Mouse (Mus musculus): ENCODE measurements around the gene Ptprcap.

The Ptprcap gene

DNA sequence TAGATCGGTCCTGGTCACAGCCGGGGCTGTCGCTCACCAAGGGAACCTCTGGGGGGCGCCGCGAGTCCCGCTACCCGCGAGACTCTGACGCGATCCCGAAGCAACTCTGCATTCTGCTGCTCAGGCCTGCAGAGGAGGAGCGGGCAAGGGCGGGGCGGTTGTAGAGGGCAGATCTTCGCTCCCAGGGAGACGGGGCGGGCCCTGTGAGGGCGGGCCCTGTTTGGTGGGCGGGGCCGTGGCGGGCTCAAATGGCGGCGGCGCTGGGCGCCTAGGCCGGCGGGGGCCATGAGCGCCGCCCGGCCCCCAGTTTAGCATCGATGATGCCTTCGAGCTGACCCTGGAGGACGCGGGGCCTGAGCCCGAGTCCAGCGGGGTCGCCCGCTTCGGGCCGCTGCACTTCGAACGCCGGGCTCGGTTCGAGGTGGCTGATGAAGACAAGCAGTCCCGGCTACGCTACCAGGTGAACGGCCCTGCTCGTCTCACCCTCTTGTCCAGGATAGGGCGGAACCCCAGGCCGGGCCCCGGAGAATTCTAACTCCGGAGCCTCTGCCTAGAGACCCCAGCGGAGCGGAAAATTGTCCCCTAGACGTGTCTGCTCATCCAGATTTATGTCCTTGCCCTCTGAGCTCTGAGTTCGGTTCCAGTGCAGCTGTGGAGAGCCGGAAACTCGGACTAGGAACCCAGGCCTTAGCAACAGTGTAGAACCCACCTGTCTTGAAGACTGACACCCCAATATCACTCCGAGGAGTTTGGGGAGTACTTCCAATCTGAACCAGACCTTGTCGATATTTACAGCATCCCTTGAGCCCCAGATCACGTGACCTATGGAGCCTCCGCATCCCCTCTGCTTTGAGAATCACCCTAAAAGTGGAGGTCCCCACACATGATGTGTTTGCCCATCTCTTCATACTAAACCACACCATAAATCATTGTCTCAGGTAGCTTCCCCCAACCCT, 27.4 kb upstream of the Ptprcap start, which contains the start of gene Aip:
Aip (minus strand) TSS at position 118 of the 956 bp plus-strand sequence.
- peak; percentile 99 for DNase-seq (ENCODE audit: low read depth, low spot score)

DNA sequence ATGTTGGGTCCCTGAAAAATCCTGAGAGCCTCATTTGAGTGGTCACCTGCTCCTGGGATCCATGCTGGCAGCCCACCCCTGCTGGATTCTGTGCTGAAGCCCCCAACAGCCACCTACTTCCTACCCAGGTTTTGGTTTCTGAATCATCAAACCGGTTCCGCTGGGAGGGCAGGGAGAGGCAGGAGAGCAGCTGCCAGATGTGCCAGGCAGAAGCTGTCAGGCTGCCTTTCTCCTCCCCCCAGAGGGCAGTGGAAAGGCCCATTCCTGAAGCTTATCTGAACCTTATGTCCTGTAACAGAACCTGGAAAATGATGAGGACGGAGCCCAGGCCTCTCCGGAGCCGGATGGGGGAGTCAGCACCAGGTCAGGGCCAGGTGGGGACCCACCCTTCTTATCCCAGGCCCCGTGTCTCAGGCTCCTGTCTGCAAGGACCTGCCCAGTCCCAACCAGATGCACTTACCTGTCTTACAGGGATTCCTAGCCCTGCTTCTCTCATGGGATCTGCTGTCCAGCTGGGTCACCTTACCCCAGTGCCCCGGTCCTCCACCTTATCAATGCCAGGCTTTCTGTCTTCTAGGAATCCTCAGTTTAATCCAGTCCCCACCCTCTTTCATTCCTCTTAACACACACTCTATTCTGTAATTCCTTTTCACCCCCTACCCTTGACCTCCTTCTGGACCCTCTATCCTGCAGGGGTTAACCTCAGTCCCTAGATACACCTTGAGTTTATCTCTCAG, 26.5 kb upstream of the Ptprcap start:
- no peak for DNase-seq (ENCODE audit: low read depth, low spot score)

GRCm38 (mm10) chr19:4129462-4129861, 23.9 kb upstream of the Ptprcap start:
- DNase-seq (ENCODE audit: low read depth, low spot score), result no peak

GRCm38 (mm10) chr19:4130106-4130505, 23.3 kb upstream of the Ptprcap start:
- DNase-seq (ENCODE audit: low read depth, low spot score), result no peak

DNA sequence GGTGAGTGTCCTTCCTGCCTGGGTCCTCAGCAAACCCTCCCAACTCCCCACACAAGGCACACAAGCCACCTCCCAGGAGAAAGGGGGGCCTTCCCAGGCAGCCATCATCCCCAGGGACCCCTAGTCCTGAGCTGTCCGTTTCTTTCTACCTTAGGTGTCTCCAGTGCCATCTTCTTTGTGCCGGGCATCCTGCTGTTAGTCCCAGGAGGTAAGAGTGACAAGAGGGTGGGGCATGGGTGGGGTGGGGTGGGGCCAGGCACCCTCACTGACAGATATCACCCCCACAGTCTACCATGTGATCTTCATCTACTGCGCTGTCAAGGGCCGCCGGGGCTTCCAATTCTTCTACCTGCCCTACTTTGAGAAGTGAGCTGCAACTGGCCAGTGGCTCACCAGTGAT, 22.3 kb upstream of the Ptprcap start:
- DNase-seq (ENCODE audit: low read depth, low spot score), result no peak

DNA sequence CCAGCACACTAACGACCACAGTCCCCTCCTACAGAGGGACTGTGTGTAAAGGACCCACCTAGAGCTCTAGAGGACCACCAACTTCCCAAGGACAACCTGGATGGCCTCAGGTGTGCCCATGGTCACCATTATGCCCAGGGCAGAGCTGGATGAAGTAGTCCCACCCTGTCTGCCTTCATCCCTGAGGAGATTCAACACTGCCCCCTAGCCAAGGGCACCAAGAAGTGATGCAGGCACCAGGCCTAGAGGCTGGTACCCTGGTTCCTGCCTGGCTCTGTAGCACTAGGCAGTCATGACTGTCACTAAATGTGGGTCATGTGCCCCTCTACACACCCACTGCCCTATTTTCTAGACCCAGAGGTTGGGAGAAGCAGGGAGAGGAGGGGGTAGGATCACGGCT, 21.6 kb upstream of the Ptprcap start:
- DNase-seq (ENCODE audit: low read depth, low spot score), result no peak

GRCm38 (mm10) chr19:4134354-4134753, 19.1 kb upstream of the Ptprcap start:
- DNase-seq (ENCODE audit: low read depth, low spot score), result no peak

DNA sequence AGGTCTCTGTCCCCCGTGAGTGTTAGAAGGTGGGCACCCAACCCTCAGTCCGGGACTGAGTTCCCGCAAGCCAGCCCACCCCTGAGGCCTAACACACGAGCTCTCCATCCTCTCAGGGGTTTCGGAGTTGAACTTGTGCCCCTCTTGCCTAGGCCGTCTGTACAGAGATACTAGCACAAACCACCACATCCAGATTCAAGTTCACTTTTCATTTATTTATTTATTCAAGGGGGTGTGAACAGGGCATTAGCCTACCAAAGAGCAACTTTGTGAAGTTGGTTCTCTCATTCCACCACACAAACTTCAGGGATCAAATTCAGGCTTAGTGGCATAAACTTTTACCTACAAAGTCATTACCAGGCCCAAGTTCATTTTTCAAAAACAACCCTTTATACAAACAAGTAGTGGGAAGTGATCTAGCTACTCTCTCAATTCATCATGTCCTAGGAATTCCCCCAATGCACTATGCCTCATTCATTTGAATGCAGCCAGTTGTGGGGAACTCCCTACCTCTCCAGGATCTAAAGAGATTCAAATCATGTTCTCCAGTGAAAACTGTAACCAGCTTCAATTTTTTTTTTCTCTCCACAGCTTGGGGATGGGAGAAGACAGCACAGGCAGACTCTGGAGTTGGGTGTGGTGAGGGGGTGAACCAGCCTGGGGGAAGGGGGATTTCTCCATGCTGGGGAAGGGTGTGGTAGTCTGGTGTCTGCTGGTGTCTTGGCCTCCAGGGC, 18.0 kb upstream of the Ptprcap start:
- DNase-seq (ENCODE audit: low read depth, low spot score), result peak; percentile 45

GRCm38 (mm10) chr19:4135963-4136345, 17.4 kb upstream of the Ptprcap start:
- DNase-seq (ENCODE audit: low read depth, low spot score), result peak; percentile 66

DNA sequence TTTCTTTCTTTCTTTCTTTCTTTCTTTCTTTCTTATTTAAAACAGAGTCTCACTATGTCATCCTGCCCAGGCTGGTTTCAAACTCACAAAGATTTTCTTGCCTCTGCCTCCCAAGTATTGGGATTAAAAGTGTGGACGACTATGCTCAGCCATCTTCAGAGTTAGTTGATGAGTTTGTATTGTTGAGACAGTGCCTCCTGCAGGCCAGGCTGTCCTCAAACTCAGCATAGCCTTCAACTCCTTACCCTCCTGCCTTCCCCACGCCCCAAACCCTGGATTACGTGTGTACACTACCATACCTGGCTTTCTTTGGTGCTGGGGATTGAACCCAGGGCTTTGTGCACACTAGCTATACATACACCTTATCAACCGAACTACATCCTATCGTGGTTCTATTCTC, 16.9 kb upstream of the Ptprcap start:
- DNase-seq (ENCODE audit: low read depth, low spot score), result peak; percentile 62

GRCm38 (mm10) chr19:4137913-4138312, 15.5 kb upstream of the Ptprcap start:
- peak; percentile 39 for DNase-seq (ENCODE audit: low read depth, low spot score)

GRCm38 (mm10) chr19:4139446-4139845, 14.0 kb upstream of the Ptprcap start, which contains the start of gene Gpr152:
Gene Gpr152, plus strand, starts transcription at chr19:4139787.
- no peak for DNase-seq (ENCODE audit: low read depth, low spot score)

- no peak for DNase-seq (ENCODE audit: low read depth, low spot score)
Observed at GRCm38 (mm10) chr19:4140147-4140546, 13.3 kb upstream of the Ptprcap start.

- DNase-seq (ENCODE audit: low read depth, low spot score), result no peak
Observed at GRCm38 (mm10) chr19:4142416-4143173, 10.8 kb upstream of the Ptprcap start.

DNA sequence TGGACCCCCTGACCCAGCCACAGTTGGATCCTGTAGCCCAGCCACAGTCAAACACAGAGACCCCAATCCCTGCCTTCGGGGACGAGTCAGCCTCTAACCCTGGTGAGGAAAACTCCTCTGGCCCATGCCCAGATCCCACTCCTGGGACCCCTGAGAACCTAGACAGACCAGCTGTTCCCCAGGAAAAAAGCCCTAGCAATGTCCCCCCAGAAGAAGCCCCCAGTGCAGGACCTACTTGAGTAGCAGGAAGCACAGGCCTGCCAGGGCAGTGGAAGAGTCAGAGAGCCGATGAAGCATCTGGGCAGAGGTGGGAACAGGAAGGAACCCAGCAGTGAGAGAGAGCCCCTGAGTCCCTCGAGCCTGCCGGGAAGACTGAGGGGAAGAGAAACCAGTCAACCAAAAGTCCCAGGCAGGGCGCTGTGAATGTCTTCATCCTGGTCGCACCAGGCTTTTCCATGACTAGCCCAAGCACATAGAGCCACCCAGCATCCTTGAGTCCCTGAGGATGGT, 9.6 kb upstream of the Ptprcap start, which contains the start of gene Cabp4:
Cabp4 (minus strand) TSS at position 275 of the 510 bp plus-strand sequence.
- DNase-seq (ENCODE audit: low read depth, low spot score), result no peak

DNA sequence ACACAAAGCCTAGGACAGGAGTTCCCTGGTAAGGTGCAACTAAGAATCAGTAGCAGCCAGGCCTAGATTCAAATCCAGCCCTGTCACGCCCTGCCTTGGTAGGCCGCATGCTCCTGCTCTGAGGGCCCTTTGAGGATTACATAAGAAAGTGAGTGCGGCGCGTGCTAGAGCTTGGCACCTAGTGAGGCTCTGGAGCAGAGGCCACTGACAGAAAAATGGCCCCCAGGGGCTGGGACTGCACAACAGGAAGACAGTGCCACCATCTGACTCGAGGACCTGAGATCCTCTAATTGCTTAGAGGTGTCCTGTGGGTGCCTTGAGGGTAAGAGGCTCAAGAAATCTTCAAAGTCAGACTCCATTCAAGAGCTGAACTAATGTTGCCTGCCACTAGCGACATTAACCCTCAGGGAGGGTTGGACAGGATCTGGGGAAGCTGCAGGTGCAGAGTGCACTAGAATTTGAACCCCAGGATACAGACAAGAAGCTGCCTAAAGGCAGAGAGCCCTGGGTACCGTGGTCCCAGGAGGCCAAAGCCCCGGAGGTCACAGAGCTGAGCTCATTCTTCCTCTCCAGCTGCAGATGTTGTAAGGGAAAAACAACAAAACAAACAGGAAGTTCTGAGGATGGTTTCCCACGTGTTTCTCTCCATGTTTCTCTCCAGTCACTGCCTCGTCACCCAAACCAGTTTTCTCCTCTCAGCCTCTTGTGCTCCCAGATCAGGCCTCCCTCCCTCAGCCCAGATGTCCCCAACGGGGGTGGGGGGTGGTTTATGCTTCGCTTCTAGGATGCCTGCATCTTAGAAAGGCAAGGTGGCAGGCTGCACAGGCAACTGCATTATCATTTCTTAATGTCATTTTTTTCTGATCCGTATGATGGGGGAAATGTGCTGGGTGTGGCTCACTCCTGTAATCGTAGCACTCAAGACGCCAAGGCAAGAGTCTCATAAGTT, 8.6 kb upstream of the Ptprcap start:
- peak; percentile 29 for DNase-seq (ENCODE audit: low read depth, low spot score)

- DNase-seq (ENCODE audit: low read depth, low spot score), result no peak
Observed at GRCm38 (mm10) chr19:4145936-4146335, 7.5 kb upstream of the Ptprcap start.

DNA sequence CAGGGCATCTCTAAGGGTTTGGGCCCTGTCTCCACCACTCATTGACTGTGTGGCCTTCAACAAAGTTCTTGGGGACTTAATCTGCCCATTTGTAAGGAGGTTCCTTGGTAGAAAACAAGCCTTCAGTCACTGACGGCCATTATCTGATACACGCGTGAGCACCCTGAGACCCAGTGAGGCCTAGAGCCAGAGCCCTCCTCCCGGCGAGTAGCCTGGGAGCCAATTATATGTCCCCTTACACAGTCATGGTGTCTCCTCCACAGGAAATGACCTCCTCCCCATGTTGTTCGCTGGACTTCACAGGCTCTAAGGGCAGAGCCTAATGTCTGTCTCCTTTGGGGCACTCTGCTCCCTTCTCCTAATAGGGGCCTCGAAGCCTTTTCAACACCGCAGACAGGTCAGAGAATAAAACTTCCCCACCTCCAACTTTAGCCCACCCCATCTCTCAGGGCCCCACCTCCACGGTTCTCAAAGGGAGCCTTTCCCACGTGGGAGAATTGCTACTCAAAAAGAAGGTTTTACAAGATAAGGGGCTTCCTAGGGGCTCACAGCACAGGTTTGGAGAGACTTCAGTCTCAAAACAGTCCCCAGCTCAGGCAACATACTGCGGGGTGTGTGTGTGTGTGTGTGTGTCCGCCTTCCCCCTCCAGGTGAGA, 6.9 kb upstream of the Ptprcap start:
- no peak for DNase-seq (ENCODE audit: low read depth, low spot score)

DNA sequence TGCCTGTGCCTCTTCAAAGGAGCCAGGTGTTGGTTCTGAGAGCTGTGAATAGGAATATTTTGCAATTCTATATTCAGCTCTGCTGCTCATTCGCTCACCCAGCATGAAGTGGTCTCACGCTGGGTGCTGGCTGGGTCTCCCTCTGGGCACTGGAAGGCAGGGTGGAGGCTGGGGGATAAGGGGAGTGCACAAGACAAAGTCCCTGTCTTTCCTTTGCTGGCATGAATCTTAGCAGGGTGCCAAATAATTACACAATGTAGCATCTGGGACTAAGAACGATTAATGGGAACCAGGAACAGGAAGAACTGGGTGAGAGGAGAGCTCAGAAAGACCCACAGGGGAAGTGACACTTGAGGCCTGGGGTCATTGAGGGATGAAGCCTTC, 6.4 kb upstream of the Ptprcap start:
- no peak for DNase-seq (ENCODE audit: low read depth, low spot score)

Measured in CD4-positive, CD25-positive, alpha-beta regulatory T cell, adult 2 months (primary cell).